Mouse (Mus musculus) intestine, embryonic 16.5 days (tissue): Measurements from ENCODE around the gene Gabrg3. TPM values are rescaled to one million over a fixed set of nuclear protein-coding genes. Genes with fewer than 3 reads are reported as not detected.
A peak's percentile ranks its signal among the peaks of the same experiment; 100 is the strongest.

Experiments
- ATAC-seq: fragments of 200-750 bp; cut with Nextera tagmentation; 2 replicates; pipeline ENCODE4 v1.8.0; 2017; ENCODE audit warnings: moderate TSS enrichment, moderate library complexity
- H3K27ac ChIP-seq: fragments of 300-500 bp; sonication (generic); 2 replicates; pipeline ENCODE4 v1.5.1; 2014; ENCODE audit warnings: mild to moderate bottlenecking, low read length
- H3K27me3 ChIP-seq: fragments of 300-500 bp; sonication (generic); replicated peaks from 2 replicates; pipeline ENCODE4 v1.6.1; 2014; ENCODE audit warnings: low read length, control low read depth, mixed read lengths; ENCODE audit not compliant: control insufficient read depth, insufficient read depth
- H3K36me3 ChIP-seq: fragments of 300-500 bp; sonication (generic); 2 replicates; pipeline ENCODE4 v1.6.1; 2014; ENCODE audit warnings: low read length, control low read depth; ENCODE audit not compliant: control insufficient read depth, insufficient read depth
- H3K4me1 ChIP-seq: fragments of 300-500 bp; sonication (generic); 2 replicates; pipeline ENCODE4 v1.6.1; 2014; ENCODE audit warnings: low read length, control low read depth, mixed read lengths; ENCODE audit not compliant: control insufficient read depth, insufficient read depth
- H3K4me2 ChIP-seq: fragments of 300-500 bp; sonication (generic); 2 replicates; pipeline ENCODE4 v1.6.1; 2014; ENCODE audit warnings: low read depth, low read length, control low read depth
- H3K4me3 ChIP-seq: fragments of 300-500 bp; sonication (generic); 2 replicates; pipeline ENCODE4 v1.5.1; 2014; ENCODE audit warnings: mild to moderate bottlenecking, low read length
- H3K9ac ChIP-seq: fragments of 300-500 bp; sonication (generic); 2 replicates; pipeline ENCODE4 v1.6.1; 2014; ENCODE audit warnings: low read depth, low read length
- H3K9me3 ChIP-seq: fragments of 300-500 bp; sonication (generic); 2 replicates; pipeline ENCODE4 v1.6.1; 2016; ENCODE audit warnings: low read length, control low read depth; ENCODE audit not compliant: control insufficient read depth
- WGBS: fragments of 180-500 bp; shearing (Covaris S2); extraction: QIAGEN DNeasy Blood & Tissue Kit; methylation state at CpG from one replicate; pipeline ENCODE4 v1.1.7; 2014; 5-methylcytosine and 5-hydroxymethylcytosine counted together
- polyA plus RNA-seq: library from polyadenylated mRNA; unstranded; fragments of >200 nt; fragmentation: Nextera tagmentation; extraction: Ambion mirVana; gene quantifications from 2 replicates; pipeline ENCODE4 v1.2.1, GENCODE M21; 2015

Gene Gabrg3
- 0.59 and 0.75 TPM in 2 replicates for polyA plus RNA-seq

DNA sequence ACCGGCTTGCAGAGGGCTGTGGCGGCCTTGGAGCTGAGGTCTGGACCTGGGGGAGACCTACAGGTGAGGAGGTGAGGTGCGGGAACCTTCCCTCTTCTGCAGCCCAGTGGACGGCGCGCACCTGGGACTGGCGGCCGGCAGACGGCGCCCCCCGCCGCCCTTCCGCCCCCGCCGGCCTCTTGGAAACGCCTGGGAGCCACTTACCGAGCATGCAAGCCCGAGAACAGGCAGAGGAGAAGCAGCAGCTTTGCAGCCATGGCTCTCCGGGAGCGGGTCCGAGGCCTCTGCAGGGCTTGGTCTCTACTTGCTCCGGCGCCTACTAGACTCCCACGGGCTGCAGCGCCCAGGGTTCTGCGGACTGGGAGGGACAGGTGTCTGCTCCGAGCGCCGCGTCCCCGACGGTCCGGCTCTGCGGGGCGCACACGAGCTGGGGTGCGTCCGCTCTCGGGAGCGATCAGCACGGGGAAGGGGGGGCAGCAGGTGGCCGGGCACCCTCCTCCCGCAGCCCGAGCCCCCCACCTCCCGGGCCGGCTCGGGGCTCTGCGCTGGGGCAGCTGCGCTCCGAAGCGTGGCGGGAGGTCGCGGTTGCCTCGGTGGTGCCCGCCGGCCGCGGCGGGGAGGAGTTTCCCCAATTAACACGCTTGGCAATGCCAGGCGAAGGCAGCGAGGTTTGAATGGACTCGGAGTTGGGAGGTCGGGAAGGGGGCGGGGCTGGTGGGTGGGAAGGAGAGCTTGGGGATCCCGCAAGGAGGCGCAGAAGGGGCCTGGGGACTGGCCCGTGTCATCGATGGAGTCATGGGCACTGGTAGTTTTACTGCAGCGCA lies at the start of gene Gabrg3:
TSS of gene Gabrg3 (minus strand) at position 672 of the 824 bp plus-strand sequence.
- H3K9me3 ChIP-seq = no peaks in the 10 kb centered on the region
- H3K27ac ChIP-seq = no peak within 1 kb of the TSS
- 0 out of 2 replicates have a peak, but pooled peaks cover 3% of the 10 kb centered on the region for H3K4me1 ChIP-seq
- H3K4me2 ChIP-seq = peak within 1 kb of the TSS; percentile 91
- H3K9ac ChIP-seq = peak within 1 kb of the TSS; percentile 55
- peak within 1 kb of the TSS; percentile 51 for H3K4me3 ChIP-seq
- H3K36me3 ChIP-seq = no peaks in the 10 kb centered on the region
- ATAC-seq = peak; percentile 81
- WGBS = 1% methylated on average over 69 of the region's 71 CpGs
- H3K27me3 ChIP-seq = peaks cover 12% of the 10 kb centered on the region; the same call in 1 of the 2 replicates

DNA sequence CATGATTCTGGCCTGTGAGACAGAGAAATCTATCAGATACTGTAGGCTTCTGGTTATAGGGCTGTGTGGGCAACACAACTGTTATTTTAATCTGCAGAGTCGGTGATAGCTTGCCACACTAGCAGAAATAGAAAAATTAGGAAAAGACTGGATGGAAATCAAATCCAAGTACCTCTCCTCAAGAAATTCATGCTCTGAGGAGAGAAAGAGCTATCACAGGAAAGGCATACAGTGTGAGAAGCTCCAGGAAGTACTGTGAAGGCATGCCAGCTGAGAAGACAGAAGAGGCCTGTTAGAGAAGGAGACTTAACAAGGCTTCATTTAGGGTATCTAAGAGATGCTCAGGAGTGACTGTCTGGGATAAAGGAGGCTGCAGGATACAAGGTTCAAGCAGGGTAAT lies 35.7 kb upstream of the Gabrg3 start:
- ATAC-seq = no peak
- Histone ChIP-seq H3K4me1 (no peaks in the 10 kb centered on the region), H3K4me2 (no peak overlapping the region), H3K9ac (no peak overlapping the region), H3K27me3 (no peaks in the 10 kb centered on the region), H3K9me3 (no peaks in the 10 kb centered on the region), H3K36me3 (no peaks in the 10 kb centered on the region), H3K4me3 (no peak overlapping the region), H3K27ac (no peak overlapping the region)
- 88% methylated on average over 1 of the region's 1 CpGs for whole genome bisulfite sequencing

DNA sequence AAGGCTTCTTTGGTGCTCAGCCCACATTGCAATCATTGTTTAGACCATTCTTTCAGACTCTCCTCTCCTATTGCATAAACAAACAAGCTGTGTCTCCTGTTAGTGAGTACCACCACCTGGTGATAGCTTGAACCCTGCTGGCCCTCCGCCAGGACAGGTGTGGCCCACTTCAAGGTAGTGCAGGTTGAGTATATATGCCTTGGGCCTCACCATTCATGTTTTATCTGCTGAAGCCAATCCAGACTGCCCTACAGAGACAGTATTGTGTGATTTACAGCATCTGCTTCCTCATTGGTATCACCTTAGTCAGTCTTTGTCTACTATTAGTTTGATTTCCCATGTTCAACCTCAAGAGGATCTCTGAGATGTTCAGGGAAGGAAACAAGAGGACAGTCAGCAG lies 34.1 kb upstream of the Gabrg3 start:
- Histone ChIP-seq H3K9me3 (no peaks in the 10 kb centered on the region), H3K9ac (no peak overlapping the region), H3K36me3 (no peaks in the 10 kb centered on the region), H3K4me3 (no peak overlapping the region), H3K4me2 (no peak overlapping the region), H3K4me1 (no peaks in the 10 kb centered on the region), H3K27me3 (no peaks in the 10 kb centered on the region), H3K27ac (no peak overlapping the region)
- peak; percentile 60; the same call in 1 of the 2 replicates for ATAC-seq
- WGBS = 92% methylated on average over 1 of the region's 1 CpGs

DNA sequence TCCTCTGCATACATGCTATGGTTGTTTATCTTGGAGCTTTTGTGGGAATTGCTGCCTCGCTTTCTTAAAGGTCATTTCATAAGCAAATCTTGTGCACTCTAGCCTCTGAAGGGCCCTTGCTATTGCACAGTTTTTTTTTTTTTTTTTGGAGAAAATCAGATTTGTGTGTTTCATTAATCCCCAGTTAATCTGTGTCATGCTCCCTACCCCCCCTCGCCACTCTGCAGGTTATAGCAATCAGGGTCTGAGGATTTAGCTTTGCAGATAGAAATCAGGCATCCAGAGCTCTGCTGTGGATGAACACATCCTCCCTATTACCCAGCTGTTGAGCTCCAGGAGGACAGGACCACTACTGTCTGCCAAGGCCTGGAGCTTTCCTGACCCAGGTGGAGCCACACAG lies 32.4 kb upstream of the Gabrg3 start, which contains the start of gene Gabrb3:
TSS of gene Gabrb3 (plus strand) at position 301 of the 400 bp plus-strand sequence.
- 67% methylated on average over 2 of the region's 2 CpGs for WGBS
- Histone ChIP-seq H3K36me3 (no peaks in the 10 kb centered on the region), H3K9me3 (no peaks in the 10 kb centered on the region)

DNA sequence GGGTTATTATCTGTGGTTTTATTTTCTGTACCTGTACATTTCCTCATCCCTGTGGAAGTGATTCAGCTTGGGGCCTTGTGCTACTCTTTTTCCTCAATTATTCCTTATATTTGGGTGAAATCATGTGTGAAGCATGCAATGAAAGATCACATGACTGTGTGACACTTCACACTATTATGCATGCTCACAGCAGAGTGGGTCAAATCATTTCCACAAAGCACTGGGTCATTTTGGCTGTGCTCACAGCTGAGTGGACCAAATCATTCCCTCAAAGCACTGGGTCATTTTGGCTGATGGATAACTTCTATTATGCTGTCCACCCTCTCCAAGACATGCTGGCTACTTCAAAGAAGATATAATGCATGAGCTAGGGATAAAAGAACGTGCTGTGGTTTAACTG lies 25.9 kb upstream of the Gabrg3 start:
- Histone ChIP-seq H3K36me3 (no peaks in the 10 kb centered on the region), H3K27me3 (no peaks in the 10 kb centered on the region), H3K4me3 (no peak overlapping the region), H3K9me3 (no peaks in the 10 kb centered on the region), H3K9ac (no peak overlapping the region), H3K27ac (no peak overlapping the region), H3K4me1 (no peaks in the 10 kb centered on the region), H3K4me2 (no peak overlapping the region)
- WGBS = 43% methylated on average over 1 of the region's 1 CpGs
- ATAC-seq = no peak

More for the DNA sequence above, 32.4 kb upstream of the Gabrg3 start, which contains the start of gene Gabrb3:
- Histone ChIP-seq H3K4me1 (no peaks in the 10 kb centered on the region), H3K27me3 (no peaks in the 10 kb centered on the region), H3K9ac (no peak within 1 kb of the TSS), H3K4me2 (no peak within 1 kb of the TSS), H3K4me3 (no peak within 1 kb of the TSS), H3K27ac (no peak within 1 kb of the TSS)
- ATAC-seq = no peak

GRCm38 (mm10) chr7:57411163-57411562 lies 24.2 kb upstream of the Gabrg3 start:
- no peak overlapping the region for H3K4me2 ChIP-seq
- 88% methylated on average over 4 of the region's 4 CpGs for WGBS
- ATAC-seq = no peak
- no peaks in the 10 kb centered on the region for H3K9me3 ChIP-seq
- H3K9ac ChIP-seq = no peak overlapping the region
- H3K27me3 ChIP-seq = no peaks in the 10 kb centered on the region
- H3K36me3 ChIP-seq = no peaks in the 10 kb centered on the region
- H3K4me3 ChIP-seq = no peak overlapping the region
- no peak overlapping the region for H3K27ac ChIP-seq
- no peaks in the 10 kb centered on the region for H3K4me1 ChIP-seq

DNA sequence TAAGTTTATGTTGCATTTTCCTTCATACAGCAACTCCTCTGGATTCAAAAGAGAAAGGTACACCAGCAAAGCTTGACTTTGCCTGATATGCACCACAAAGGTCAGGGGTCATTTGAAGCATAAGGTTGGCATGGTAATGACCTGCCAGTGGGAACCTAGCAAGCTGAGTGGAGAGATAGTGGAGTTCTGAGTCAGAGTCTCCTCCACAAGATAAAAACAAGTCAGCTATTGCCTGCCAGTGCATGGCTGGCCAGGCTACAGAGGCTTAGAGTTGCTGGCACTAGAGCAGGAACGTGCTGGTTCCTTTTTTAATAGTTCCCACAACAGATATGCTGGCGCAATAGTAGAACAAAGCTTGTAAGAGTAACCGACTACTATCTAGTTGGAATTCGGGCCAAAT lies 6.6 kb upstream of the Gabrg3 start:
- Histone ChIP-seq H3K4me2 (no peak overlapping the region), H3K4me3 (no peak overlapping the region), H3K9ac (no peak overlapping the region), H3K27ac (no peak overlapping the region), H3K9me3 (no peaks in the 10 kb centered on the region), H3K27me3 (no peaks in the 10 kb centered on the region), H3K36me3 (no peaks in the 10 kb centered on the region), H3K4me1 (no peaks in the 10 kb centered on the region)
- no peak for ATAC-seq
- whole genome bisulfite sequencing = 87% methylated on average over 4 of the region's 4 CpGs

- peaks cover 12% of the 10 kb centered on the region; the same call in 1 of the 2 replicates for H3K27me3 ChIP-seq
- 0 out of 2 replicates have a peak, but pooled peaks cover 3% of the 10 kb centered on the region for H3K4me1 ChIP-seq
- H3K4me3 ChIP-seq = no peak overlapping the region
- WGBS = 42% methylated on average over 4 of the region's 4 CpGs
- H3K36me3 ChIP-seq = no peaks in the 10 kb centered on the region
- no peak for ATAC-seq
- no peak overlapping the region for H3K9ac ChIP-seq
- H3K4me2 ChIP-seq = no peak overlapping the region
- no peaks in the 10 kb centered on the region for H3K9me3 ChIP-seq
- H3K27ac ChIP-seq = no peak overlapping the region
Observed at GRCm38 (mm10) chr7:57390046-57390445, 3.1 kb upstream of the Gabrg3 start.

DNA sequence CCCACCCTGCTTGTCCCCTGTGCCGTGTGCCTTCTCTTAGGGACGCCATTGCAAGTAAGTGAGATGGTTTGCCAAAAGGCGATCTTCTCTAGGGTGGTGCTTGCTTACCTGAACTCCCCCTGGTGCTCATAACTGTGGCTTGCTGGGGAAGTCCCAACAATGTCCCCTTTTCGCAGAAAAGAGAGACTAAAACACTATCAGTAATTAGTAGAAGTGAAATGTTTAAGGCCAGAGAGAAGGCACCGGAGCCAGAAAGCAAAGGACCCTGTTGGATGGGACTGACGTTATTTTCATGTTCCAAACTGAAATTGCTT lies 310 bp upstream of the Gabrg3 start:
- Histone ChIP-seq H3K9me3 (no peaks in the 10 kb centered on the region), H3K4me1 (0 out of 2 replicates have a peak, but pooled peaks cover 3% of the 10 kb centered on the region), H3K27me3 (peaks cover 12% of the 10 kb centered on the region; the same call in 1 of the 2 replicates), H3K36me3 (no peaks in the 10 kb centered on the region), H3K27ac (no peak overlapping the region), H3K4me2 (peak overlapping the region; percentile 91), H3K4me3 (peak overlapping the region; percentile 51), H3K9ac (no peak overlapping the region)
- 24% methylated on average over 6 of the region's 6 CpGs for WGBS
- no peak; the same call in 1 of the 2 replicates for ATAC-seq
